Mouse (Mus musculus): ENCODE data around the gene Plek. TPM values are rescaled to one million over a fixed set of nuclear protein-coding genes. Genes with fewer than 3 reads are reported as not detected.

Plek gene
- polyA plus RNA-seq, 1 experiment, result 3.3 TPM

DNA sequence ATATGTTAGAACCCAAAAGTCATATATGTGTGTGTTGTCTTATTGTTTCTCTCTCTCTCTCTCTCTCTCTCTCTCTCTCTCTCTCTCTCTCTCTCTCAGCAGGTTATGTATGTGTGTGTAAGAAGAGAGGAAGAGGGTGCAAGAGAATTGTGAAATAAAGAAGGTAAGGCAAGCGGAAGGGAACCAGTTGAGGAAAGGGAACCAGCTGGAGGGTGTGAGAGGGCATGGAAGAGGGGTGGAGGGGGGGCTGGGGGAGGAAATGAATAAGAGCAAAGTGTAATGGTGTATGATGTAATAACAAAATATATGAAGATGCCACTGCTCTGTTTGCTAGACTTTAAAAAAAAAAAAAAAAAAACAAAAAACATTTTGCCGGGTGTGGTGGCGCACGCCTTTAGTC lies 52.8 kb downstream of the Plek start:
- DNase-seq (ENCODE audit: low read depth), result no peak
- TF ChIP-seq CTCF (IDR thresholded peaks at IDR 0.05; ENCODE audit: borderline replicate concordance, extremely low read depth, insufficient read depth, insufficient read length) (no peak), POLR2A (IDR thresholded peaks at IDR 0.05; ENCODE audit: borderline replicate concordance, extremely low read depth, insufficient read depth, insufficient read length, poor library complexity, severe bottlenecking) (no peak)

- no peak for DNase-seq (ENCODE audit: low read depth)
- TF ChIP-seq POLR2A (IDR thresholded peaks at IDR 0.05; ENCODE audit: borderline replicate concordance, extremely low read depth, insufficient read depth, insufficient read length, poor library complexity, severe bottlenecking) (no peak), CTCF (IDR thresholded peaks at IDR 0.05; ENCODE audit: borderline replicate concordance, extremely low read depth, insufficient read depth, insufficient read length) (no peak)
Measured at GRCm38 (mm10) chr11:16997465-16997864, 54.7 kb downstream of the Plek start.

- TF ChIP-seq POLR2A (IDR thresholded peaks at IDR 0.05; ENCODE audit: borderline replicate concordance, extremely low read depth, insufficient read depth, insufficient read length, poor library complexity, severe bottlenecking) (no peak), CTCF (IDR thresholded peaks at IDR 0.05; ENCODE audit: borderline replicate concordance, extremely low read depth, insufficient read depth, insufficient read length) (no peak)
- DNase-seq (ENCODE audit: low read depth), result no peak
Measured at GRCm38 (mm10) chr11:16996818-16997217, 55.4 kb downstream of the Plek start.

- TF ChIP-seq CTCF (IDR thresholded peaks at IDR 0.05; ENCODE audit: borderline replicate concordance, extremely low read depth, insufficient read depth, insufficient read length), result no peak
- no peak for TF ChIP-seq POLR2A (IDR thresholded peaks at IDR 0.05; ENCODE audit: borderline replicate concordance, extremely low read depth, insufficient read depth, insufficient read length, poor library complexity, severe bottlenecking)
- no peak for DNase-seq (ENCODE audit: low read depth)
Measured at GRCm38 (mm10) chr11:16992880-16993279, 59.3 kb downstream of the Plek start.

DNA sequence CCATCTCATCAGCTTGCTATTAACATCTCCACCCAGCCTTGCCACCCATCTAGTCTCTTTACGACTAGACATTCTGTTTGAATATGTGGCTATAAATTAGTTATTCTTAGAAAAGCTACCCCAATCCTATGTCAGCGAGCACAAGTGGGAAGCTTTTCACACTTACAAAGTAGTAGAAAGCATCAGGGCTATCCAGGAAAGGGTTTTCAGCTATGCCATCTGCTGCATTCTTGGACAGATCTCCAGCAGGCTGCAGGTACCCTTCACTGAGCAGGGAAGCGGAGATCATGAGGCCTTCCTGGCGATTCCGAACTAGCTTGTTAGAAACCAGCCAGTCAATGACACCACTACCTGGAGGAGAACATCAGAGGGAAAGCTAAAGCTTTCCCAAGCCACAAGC lies 62.3 kb downstream of the Plek start:
- TF ChIP-seq POLR2A (IDR thresholded peaks at IDR 0.05; ENCODE audit: borderline replicate concordance, extremely low read depth, insufficient read depth, insufficient read length, poor library complexity, severe bottlenecking) (no peak), CTCF (IDR thresholded peaks at IDR 0.05; ENCODE audit: borderline replicate concordance, extremely low read depth, insufficient read depth, insufficient read length) (no peak)
- DNase-seq (ENCODE audit: low read depth), result no peak

GRCm38 (mm10) chr11:16987745-16988328 lies 64.3 kb downstream of the Plek start:
- no peak for DNase-seq (ENCODE audit: low read depth)
- TF ChIP-seq CTCF (IDR thresholded peaks at IDR 0.05; ENCODE audit: borderline replicate concordance, extremely low read depth, insufficient read depth, insufficient read length) (no peak), POLR2A (IDR thresholded peaks at IDR 0.05; ENCODE audit: borderline replicate concordance, extremely low read depth, insufficient read depth, insufficient read length, poor library complexity, severe bottlenecking) (no peak)

- no peak for TF ChIP-seq CTCF (IDR thresholded peaks at IDR 0.05; ENCODE audit: borderline replicate concordance, extremely low read depth, insufficient read depth, insufficient read length)
- TF ChIP-seq POLR2A (IDR thresholded peaks at IDR 0.05; ENCODE audit: borderline replicate concordance, extremely low read depth, insufficient read depth, insufficient read length, poor library complexity, severe bottlenecking), result no peak
- DNase-seq (ENCODE audit: low read depth), result no peak
Measured at GRCm38 (mm10) chr11:16986550-16987187, 65.5 kb downstream of the Plek start.

DNA sequence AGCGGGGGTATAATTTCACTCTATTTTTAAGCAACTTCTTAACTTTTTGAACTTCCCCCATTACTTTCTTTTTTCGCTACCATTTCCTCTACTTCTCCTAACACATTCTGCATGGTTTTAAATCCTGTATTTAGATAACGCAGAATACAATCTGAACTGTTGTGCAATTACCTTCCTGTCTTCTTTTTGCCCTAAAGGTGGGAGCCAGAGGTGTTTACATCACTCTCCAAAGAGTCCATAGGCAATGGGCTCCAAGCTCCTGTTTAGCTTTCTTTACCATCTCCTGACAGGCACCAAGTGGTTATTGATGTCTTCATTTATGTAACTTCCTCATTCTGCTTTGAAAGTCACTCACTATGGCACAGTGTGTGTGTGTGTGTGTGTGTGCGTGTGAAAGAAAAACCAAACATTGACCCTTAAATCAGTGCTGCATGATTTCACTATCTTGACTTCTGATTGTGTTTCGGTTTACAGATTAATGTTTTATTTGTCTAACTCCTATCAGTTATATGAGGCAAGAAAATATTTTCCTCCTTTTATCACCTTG lies 73.9 kb downstream of the Plek start:
- TF ChIP-seq POLR2A (IDR thresholded peaks at IDR 0.05; ENCODE audit: borderline replicate concordance, extremely low read depth, insufficient read depth, insufficient read length, poor library complexity, severe bottlenecking), result no peak
- TF ChIP-seq CTCF (IDR thresholded peaks at IDR 0.05; ENCODE audit: borderline replicate concordance, extremely low read depth, insufficient read depth, insufficient read length), result no peak
- no peak for DNase-seq (ENCODE audit: low read depth)

DNA sequence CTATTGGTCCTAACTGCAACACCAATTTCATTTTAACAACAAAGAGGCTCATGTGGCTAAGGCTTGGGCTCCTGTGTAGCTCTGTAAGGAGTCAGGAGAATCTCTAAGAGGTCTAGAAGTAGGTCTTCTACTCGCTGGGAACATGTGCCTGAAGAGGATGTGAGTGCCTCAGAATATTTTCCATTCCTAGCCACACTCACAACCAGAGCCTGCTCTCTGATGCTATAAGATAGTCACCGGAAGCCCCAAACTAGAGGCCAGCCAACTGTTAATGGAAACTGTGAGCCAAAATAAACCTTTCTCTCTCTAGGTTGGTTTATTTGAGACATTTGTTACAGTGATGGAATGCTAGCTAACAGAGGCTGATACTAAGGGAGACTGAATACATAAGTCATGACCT lies 74.6 kb downstream of the Plek start:
- DNase-seq (ENCODE audit: low read depth), result no peak
- no peak for TF ChIP-seq CTCF (IDR thresholded peaks at IDR 0.05; ENCODE audit: borderline replicate concordance, extremely low read depth, insufficient read depth, insufficient read length)
- no peak for TF ChIP-seq POLR2A (IDR thresholded peaks at IDR 0.05; ENCODE audit: borderline replicate concordance, extremely low read depth, insufficient read depth, insufficient read length, poor library complexity, severe bottlenecking)

DNA sequence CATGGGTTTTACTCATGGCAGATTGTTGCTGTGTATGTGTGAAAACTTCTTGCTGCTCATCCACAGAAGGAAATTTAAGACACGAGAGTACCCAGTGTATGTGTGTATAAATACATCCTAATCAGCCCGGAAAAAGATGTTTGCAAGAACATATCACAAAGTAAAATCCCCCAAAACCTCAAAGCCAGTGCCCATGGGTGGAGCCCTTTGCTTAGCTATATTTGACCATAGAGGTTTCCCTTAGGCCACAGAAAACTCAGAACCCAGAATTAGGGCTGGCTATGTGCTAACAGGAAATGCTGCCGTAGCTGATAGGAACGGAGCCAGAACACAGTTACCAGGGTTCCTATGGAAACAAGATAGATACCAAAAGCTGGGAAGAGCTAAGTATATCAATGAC lies 75.2 kb downstream of the Plek start:
- TF ChIP-seq CTCF (IDR thresholded peaks at IDR 0.05; ENCODE audit: borderline replicate concordance, extremely low read depth, insufficient read depth, insufficient read length) (no peak), POLR2A (IDR thresholded peaks at IDR 0.05; ENCODE audit: borderline replicate concordance, extremely low read depth, insufficient read depth, insufficient read length, poor library complexity, severe bottlenecking) (no peak)
- no peak for DNase-seq (ENCODE audit: low read depth)

DNA sequence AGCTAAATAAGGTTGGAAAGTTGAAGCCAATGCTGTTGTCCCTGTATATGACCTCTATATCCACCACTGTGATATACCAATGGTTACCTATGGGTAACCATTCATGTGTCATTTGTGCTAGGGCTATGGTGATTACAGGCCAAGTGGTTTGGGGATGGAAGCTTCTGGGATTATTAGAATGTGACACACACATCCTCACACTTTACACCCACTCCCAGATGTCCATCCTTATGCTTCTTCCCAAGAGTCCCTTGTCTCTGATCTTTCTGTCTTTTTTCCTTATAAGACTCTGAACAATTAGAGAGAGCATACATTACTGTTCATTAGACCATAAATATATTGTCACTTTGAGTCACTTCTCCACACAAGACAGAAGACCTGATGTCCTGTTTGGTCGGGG lies 79.1 kb downstream of the Plek start:
- TF ChIP-seq POLR2A (IDR thresholded peaks at IDR 0.05; ENCODE audit: borderline replicate concordance, extremely low read depth, insufficient read depth, insufficient read length, poor library complexity, severe bottlenecking), result no peak
- TF ChIP-seq CTCF (IDR thresholded peaks at IDR 0.05; ENCODE audit: borderline replicate concordance, extremely low read depth, insufficient read depth, insufficient read length), result no peak
- DNase-seq (ENCODE audit: low read depth), result no peak

DNA sequence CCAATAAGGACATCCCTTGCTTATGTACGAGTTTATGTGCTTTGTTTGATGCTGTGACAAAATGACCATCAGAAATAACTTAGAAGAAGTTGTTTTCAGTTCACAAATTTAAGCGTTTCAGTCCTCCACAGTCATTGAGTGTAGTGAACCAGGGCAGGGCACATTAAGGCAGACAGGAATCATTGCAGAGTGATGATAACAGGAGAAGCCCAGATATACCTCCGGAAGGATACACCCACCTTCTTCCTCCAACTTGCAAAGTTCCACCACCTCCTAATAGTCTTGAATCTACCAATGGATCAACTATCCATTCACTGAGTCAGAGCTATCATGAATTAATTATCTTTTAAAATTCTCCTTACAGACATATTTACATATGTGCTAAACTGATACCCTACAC lies 80.2 kb downstream of the Plek start:
- TF ChIP-seq CTCF (IDR thresholded peaks at IDR 0.05; ENCODE audit: borderline replicate concordance, extremely low read depth, insufficient read depth, insufficient read length) (no peak), POLR2A (IDR thresholded peaks at IDR 0.05; ENCODE audit: borderline replicate concordance, extremely low read depth, insufficient read depth, insufficient read length, poor library complexity, severe bottlenecking) (no peak)

More for the DNA sequence above, 80.2 kb downstream of the Plek start:
- DNase-seq (ENCODE audit: low read depth), result no peak
